Mouse (Mus musculus): ENCODE results near the gene Nt5m. TPM values are rescaled to one million over a fixed set of nuclear protein-coding genes. Genes with fewer than 3 reads are reported as not detected.
A peak's percentile ranks its signal among the peaks of the same experiment; 100 is the strongest.

Nt5m gene
- polyA plus RNA-seq, 1 experiment from 2014 or later = 75.8 TPM

GRCm38 (mm10) chr11:59852865-59853264, 13.6 kb downstream of the Nt5m start:
- ATAC-seq = no peak
- no peak overlapping the region for H3K4me2 ChIP-seq (ENCODE audit: low read length)
- no peak overlapping the region for H3K4me3 ChIP-seq (ENCODE audit: low read depth, low read length)
- no peaks in the 10 kb centered on the region for H3K27me3 ChIP-seq (ENCODE audit: control insufficient read depth, insufficient read depth, low read depth, low read length)
- no peak overlapping the region for H3K9ac ChIP-seq (ENCODE audit: low read depth, low read length)
- 79% methylated on average over 3 of the region's 3 CpGs for WGBS
- H3K9me3 ChIP-seq (replicated peaks; ENCODE audit: control insufficient read depth, low read length, poor library complexity, severe bottlenecking) = no peaks in the 10 kb centered on the region
- no peak overlapping the region for H3K27ac ChIP-seq (ENCODE audit: low read length)
- peaks cover 3% of the 10 kb centered on the region; the same call in 1 of the 2 replicates for H3K36me3 ChIP-seq (ENCODE audit: control insufficient read depth, insufficient read depth, low read length)
- peaks cover 13% of the 10 kb centered on the region for H3K4me1 ChIP-seq (ENCODE audit: control insufficient read depth, insufficient read depth, low read length)

DNA sequence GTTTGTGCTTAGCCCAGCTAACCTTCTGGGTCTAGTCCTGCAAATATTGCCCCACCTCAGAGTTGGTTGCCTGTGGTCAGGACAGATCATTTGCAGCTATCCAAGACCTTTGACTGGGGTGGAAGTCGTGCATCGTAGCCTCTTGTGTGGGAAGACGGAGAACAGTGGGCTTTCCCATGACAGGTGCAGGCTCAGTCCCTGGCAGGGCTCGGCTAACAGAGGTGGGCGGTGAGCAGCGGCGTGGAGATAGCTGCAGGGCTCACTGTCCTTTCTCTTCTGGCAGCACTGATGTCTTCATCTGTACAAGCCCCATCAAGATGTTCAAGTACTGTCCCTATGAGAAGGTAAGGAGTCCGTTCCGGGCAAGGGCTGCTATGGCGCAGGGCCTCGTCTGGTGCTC, 21.2 kb downstream of the Nt5m start:
- H3K4me1 ChIP-seq (ENCODE audit: control insufficient read depth, insufficient read depth, low read length) = no peaks in the 10 kb centered on the region
- H3K36me3 ChIP-seq (ENCODE audit: control insufficient read depth, insufficient read depth, low read length) = peaks cover 3% of the 10 kb centered on the region; the same call in 1 of the 2 replicates
- H3K9me3 ChIP-seq (replicated peaks; ENCODE audit: control insufficient read depth, low read length, poor library complexity, severe bottlenecking) = no peaks in the 10 kb centered on the region
- H3K9ac ChIP-seq (ENCODE audit: low read depth, low read length) = no peak overlapping the region
- ATAC-seq = no peak
- no peak overlapping the region for H3K4me2 ChIP-seq (ENCODE audit: low read length)
- H3K27ac ChIP-seq (ENCODE audit: low read length) = no peak overlapping the region
- no peak overlapping the region for H3K4me3 ChIP-seq (ENCODE audit: low read depth, low read length)
- 83% methylated on average over 11 of the region's 11 CpGs for WGBS
- no peaks in the 10 kb centered on the region for H3K27me3 ChIP-seq (ENCODE audit: control insufficient read depth, insufficient read depth, low read depth, low read length)

GRCm38 (mm10) chr11:59864316-59864715, 25.1 kb downstream of the Nt5m start:
- H3K9me3 ChIP-seq (replicated peaks; ENCODE audit: control insufficient read depth, low read length, poor library complexity, severe bottlenecking) = no peaks in the 10 kb centered on the region
- peaks cover 5% of the 10 kb centered on the region; the same call in 1 of the 2 replicates for H3K36me3 ChIP-seq (ENCODE audit: control insufficient read depth, insufficient read depth, low read length)
- ATAC-seq = no peak
- WGBS = 94% methylated on average over 6 of the region's 6 CpGs
- no peaks in the 10 kb centered on the region for H3K4me1 ChIP-seq (ENCODE audit: control insufficient read depth, insufficient read depth, low read length)
- H3K27me3 ChIP-seq (ENCODE audit: control insufficient read depth, insufficient read depth, low read depth, low read length) = no peaks in the 10 kb centered on the region
- H3K27ac ChIP-seq (ENCODE audit: low read length) = no peak overlapping the region
- no peak overlapping the region for H3K9ac ChIP-seq (ENCODE audit: low read depth, low read length)
- H3K4me3 ChIP-seq (ENCODE audit: low read depth, low read length) = no peak overlapping the region
- no peak overlapping the region for H3K4me2 ChIP-seq (ENCODE audit: low read length)

GRCm38 (mm10) chr11:59872124-59872523, 32.9 kb downstream of the Nt5m start:
- 78% methylated on average over 8 of the region's 8 CpGs for WGBS
- Histone ChIP-seq H3K27me3 (ENCODE audit: control insufficient read depth, insufficient read depth, low read depth, low read length) (no peaks in the 10 kb centered on the region), H3K36me3 (ENCODE audit: control insufficient read depth, insufficient read depth, low read length) (peaks cover 13% of the 10 kb centered on the region), H3K4me2 (ENCODE audit: low read length) (no peak overlapping the region), H3K9me3 (replicated peaks; ENCODE audit: control insufficient read depth, low read length, poor library complexity, severe bottlenecking) (no peaks in the 10 kb centered on the region), H3K27ac (ENCODE audit: low read length) (no peak overlapping the region), H3K4me3 (ENCODE audit: low read depth, low read length) (no peak overlapping the region), H3K4me1 (ENCODE audit: control insufficient read depth, insufficient read depth, low read length) (no peaks in the 10 kb centered on the region), H3K9ac (ENCODE audit: low read depth, low read length) (no peak overlapping the region)
- no peak for ATAC-seq

GRCm38 (mm10) chr11:59880031-59880430, 40.8 kb downstream of the Nt5m start:
- peaks cover 5% of the 10 kb centered on the region for H3K36me3 ChIP-seq (ENCODE audit: control insufficient read depth, insufficient read depth, low read length)
- no peaks in the 10 kb centered on the region for H3K9me3 ChIP-seq (replicated peaks; ENCODE audit: control insufficient read depth, low read length, poor library complexity, severe bottlenecking)
- H3K27me3 ChIP-seq (ENCODE audit: control insufficient read depth, insufficient read depth, low read depth, low read length) = no peaks in the 10 kb centered on the region
- H3K4me1 ChIP-seq (ENCODE audit: control insufficient read depth, insufficient read depth, low read length) = peaks cover 4% of the 10 kb centered on the region; the same call in 1 of the 2 replicates
- no peak overlapping the region for H3K4me2 ChIP-seq (ENCODE audit: low read length)
- peak overlapping the region; percentile 26; the same call in 1 of the 2 replicates for H3K27ac ChIP-seq (ENCODE audit: low read length)
- 24% methylated on average over 2 of the region's 2 CpGs for WGBS
- peak overlapping the region; percentile 55 for H3K9ac ChIP-seq (ENCODE audit: low read depth, low read length)
- no peak overlapping the region for H3K4me3 ChIP-seq (ENCODE audit: low read depth, low read length)
- ATAC-seq = peak; percentile 89

GRCm38 (mm10) chr11:59885217-59885986, 46.2 kb downstream of the Nt5m start:
- Histone ChIP-seq H3K36me3 (ENCODE audit: control insufficient read depth, insufficient read depth, low read length) (no peaks in the 10 kb centered on the region), H3K27ac (ENCODE audit: low read length) (no peak overlapping the region), H3K9me3 (replicated peaks; ENCODE audit: control insufficient read depth, low read length, poor library complexity, severe bottlenecking) (peaks cover 4% of the 10 kb centered on the region; the same call in 1 of the 2 replicates), H3K4me2 (ENCODE audit: low read length) (no peak overlapping the region), H3K9ac (ENCODE audit: low read depth, low read length) (no peak overlapping the region), H3K27me3 (ENCODE audit: control insufficient read depth, insufficient read depth, low read depth, low read length) (no peaks in the 10 kb centered on the region), H3K4me1 (ENCODE audit: control insufficient read depth, insufficient read depth, low read length) (no peaks in the 10 kb centered on the region), H3K4me3 (ENCODE audit: low read depth, low read length) (no peak overlapping the region)
- no peak for ATAC-seq
- 60% methylated on average over 17 of the region's 17 CpGs for WGBS

GRCm38 (mm10) chr11:59886952-59887351, 47.7 kb downstream of the Nt5m start:
- Histone ChIP-seq H3K36me3 (ENCODE audit: control insufficient read depth, insufficient read depth, low read length) (no peaks in the 10 kb centered on the region), H3K27me3 (ENCODE audit: control insufficient read depth, insufficient read depth, low read depth, low read length) (no peaks in the 10 kb centered on the region), H3K9me3 (replicated peaks; ENCODE audit: control insufficient read depth, low read length, poor library complexity, severe bottlenecking) (peaks cover 4% of the 10 kb centered on the region; the same call in 1 of the 2 replicates), H3K4me3 (ENCODE audit: low read depth, low read length) (no peak overlapping the region), H3K4me1 (ENCODE audit: control insufficient read depth, insufficient read depth, low read length) (peaks cover 5% of the 10 kb centered on the region; the same call in 1 of the 2 replicates), H3K9ac (ENCODE audit: low read depth, low read length) (no peak overlapping the region), H3K4me2 (ENCODE audit: low read length) (no peak overlapping the region), H3K27ac (ENCODE audit: low read length) (no peak overlapping the region)
- WGBS = 87% methylated on average over 1 of the region's 1 CpGs
- ATAC-seq = no peak

- no peak overlapping the region for H3K9ac ChIP-seq (ENCODE audit: low read depth, low read length)
- no peaks in the 10 kb centered on the region for H3K36me3 ChIP-seq (ENCODE audit: control insufficient read depth, insufficient read depth, low read length)
- no peak overlapping the region for H3K4me3 ChIP-seq (ENCODE audit: low read depth, low read length)
- H3K9me3 ChIP-seq (replicated peaks; ENCODE audit: control insufficient read depth, low read length, poor library complexity, severe bottlenecking) = peaks cover 4% of the 10 kb centered on the region; the same call in 1 of the 2 replicates
- WGBS = 68% methylated on average over 5 of the region's 5 CpGs
- 0 out of 2 replicates have a peak overlapping the region, but pooled peaks have one; percentile 17 for H3K27ac ChIP-seq (ENCODE audit: low read length)
- no peak overlapping the region for H3K4me2 ChIP-seq (ENCODE audit: low read length)
- H3K4me1 ChIP-seq (ENCODE audit: control insufficient read depth, insufficient read depth, low read length) = peaks cover 5% of the 10 kb centered on the region; the same call in 1 of the 2 replicates
- H3K27me3 ChIP-seq (ENCODE audit: control insufficient read depth, insufficient read depth, low read depth, low read length) = no peaks in the 10 kb centered on the region
- ATAC-seq = no peak
Measured at GRCm38 (mm10) chr11:59888151-59888550, 48.9 kb downstream of the Nt5m start.

GRCm38 (mm10) chr11:59891854-59892253, 52.6 kb downstream of the Nt5m start:
- Histone ChIP-seq H3K4me1 (ENCODE audit: control insufficient read depth, insufficient read depth, low read length) (peaks cover 5% of the 10 kb centered on the region; the same call in 1 of the 2 replicates), H3K4me2 (ENCODE audit: low read length) (no peak overlapping the region), H3K27ac (ENCODE audit: low read length) (0 out of 2 replicates have a peak overlapping the region, but pooled peaks have one; percentile 33), H3K9me3 (replicated peaks; ENCODE audit: control insufficient read depth, low read length, poor library complexity, severe bottlenecking) (peaks cover 4% of the 10 kb centered on the region; the same call in 1 of the 2 replicates), H3K27me3 (ENCODE audit: control insufficient read depth, insufficient read depth, low read depth, low read length) (no peaks in the 10 kb centered on the region), H3K4me3 (ENCODE audit: low read depth, low read length) (no peak overlapping the region), H3K36me3 (ENCODE audit: control insufficient read depth, insufficient read depth, low read length) (no peaks in the 10 kb centered on the region), H3K9ac (ENCODE audit: low read depth, low read length) (no peak overlapping the region)
- ATAC-seq = no peak
- WGBS = 53% methylated on average over 6 of the region's 6 CpGs
